Mouse (Mus musculus): Measurements from ENCODE around the gene Ajuba. TPM values are rescaled to one million over a fixed set of nuclear protein-coding genes. Genes with fewer than 3 reads are reported as not detected.

The Ajuba gene
- polyA plus RNA-seq, 1 experiment from 2014 or later = 0.33 TPM

- Histone ChIP-seq H3K4me3 (ENCODE audit: inconsistent target) (no peak overlapping the region), H3K79me2 (ENCODE audit: inconsistent target) (no peaks in the 10 kb centered on the region), H3K27ac (no peak overlapping the region), H3K36me3 (ENCODE audit: inconsistent target) (no peaks in the 10 kb centered on the region)
- WGBS (ENCODE audit: missing documents) = 100% methylated on average over 1 of the region's 2 CpGs
Measured at GRCm38 (mm10) chr14:54538580-54538979, 38.8 kb downstream of the Ajuba start.

- no peaks in the 10 kb centered on the region for H3K79me2 ChIP-seq (ENCODE audit: inconsistent target)
- H3K4me3 ChIP-seq (ENCODE audit: inconsistent target) = no peak overlapping the region
- H3K36me3 ChIP-seq (ENCODE audit: inconsistent target) = no peaks in the 10 kb centered on the region
- 17% methylated on average over 17 of the region's 17 CpGs for WGBS (ENCODE audit: missing documents)
- H3K27ac ChIP-seq = no peak overlapping the region
Measured at GRCm38 (mm10) chr14:54528446-54529111, 48.8 kb downstream of the Ajuba start.

GRCm38 (mm10) chr14:54528007-54528393, 49.4 kb downstream of the Ajuba start:
- no peaks in the 10 kb centered on the region for H3K36me3 ChIP-seq (ENCODE audit: inconsistent target)
- no peak overlapping the region for H3K4me3 ChIP-seq (ENCODE audit: inconsistent target)
- no peaks in the 10 kb centered on the region for H3K79me2 ChIP-seq (ENCODE audit: inconsistent target)
- WGBS (ENCODE audit: missing documents) = 25% methylated on average over 5 of the region's 5 CpGs
- H3K27ac ChIP-seq = no peak overlapping the region

- Histone ChIP-seq H3K79me2 (ENCODE audit: inconsistent target) (no peaks in the 10 kb centered on the region), H3K27ac (no peak overlapping the region), H3K36me3 (ENCODE audit: inconsistent target) (no peaks in the 10 kb centered on the region), H3K4me3 (ENCODE audit: inconsistent target) (no peak overlapping the region)
- 9% methylated on average over 18 of the region's 18 CpGs for WGBS (ENCODE audit: missing documents)
Measured at GRCm38 (mm10) chr14:54527227-54528006, 49.9 kb downstream of the Ajuba start.

DNA sequence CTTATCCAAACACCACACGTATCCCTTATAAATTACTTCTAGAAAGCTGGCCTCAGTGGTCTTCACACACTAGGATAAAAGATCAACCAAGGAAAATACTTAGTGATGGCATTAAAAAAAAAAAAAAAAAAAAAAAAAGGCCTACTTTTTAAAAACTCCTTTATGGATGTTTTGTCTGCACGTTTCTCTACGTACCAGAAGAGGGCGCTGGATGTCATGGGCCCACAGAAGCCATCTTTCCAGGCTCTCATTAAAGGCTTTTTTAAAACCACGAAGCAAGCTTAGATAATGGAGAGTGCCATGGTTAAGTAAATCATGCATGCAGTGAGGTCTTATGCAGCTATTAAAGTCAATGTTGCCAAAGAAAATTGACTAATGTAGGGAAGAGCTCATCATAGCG, 53.8 kb downstream of the Ajuba start:
- H3K36me3 ChIP-seq (ENCODE audit: inconsistent target) = no peaks in the 10 kb centered on the region
- no peak overlapping the region for H3K4me3 ChIP-seq (ENCODE audit: inconsistent target)
- H3K27ac ChIP-seq = no peak overlapping the region
- H3K79me2 ChIP-seq (ENCODE audit: inconsistent target) = no peaks in the 10 kb centered on the region
- WGBS (ENCODE audit: missing documents) = 53% methylated on average over 6 of the region's 6 CpGs

Other genes starting within 250 kb of the Ajuba start
- 29.2 to 46.0 TPM (median 33.9 TPM) in 3 replicates for gene Oxa1l, start 216.7 kb downstream of the Ajuba start, polyA plus RNA-seq (2018)
- gene Slc7a7, start 159.8 kb downstream of the Ajuba start, polyA plus RNA-seq (2018) = 39.3 to 48.7 TPM (median 48.3 TPM) in 3 replicates
- 40.3 to 199 TPM (median 94.6 TPM) in 3 replicates for gene Mrpl52, start 150.6 kb downstream of the Ajuba start, polyA plus RNA-seq (2018)
- gene Mmp14, start 145.9 kb downstream of the Ajuba start, polyA plus RNA-seq (2018) = 19.5 to 30.7 TPM (median 25.0 TPM) in 3 replicates
- 48.6 to 72.9 TPM (median 53.7 TPM) in 3 replicates for gene Lrp10, start 113.4 kb downstream of the Ajuba start, polyA plus RNA-seq (2018)
- not detected in 3 replicates for gene Rem2, start 101.5 kb downstream of the Ajuba start, polyA plus RNA-seq (2018)
- gene Prmt5, start 60.0 kb downstream of the Ajuba start, polyA plus RNA-seq (2018) = 13.8 to 37.2 TPM (median 33.4 TPM) in 3 replicates
- 12.0 to 20.7 TPM (median 13.2 TPM) in 3 replicates for gene Haus4, start 22.9 kb downstream of the Ajuba start, polyA plus RNA-seq (2018)
- gene 4931414P19Rik, start 28.4 kb upstream of the Ajuba start, polyA plus RNA-seq (2018) = 3.5 to 3.9 TPM (median 3.7 TPM) in 3 replicates
- gene Psmb5, start 40.5 kb upstream of the Ajuba start, polyA plus RNA-seq (2018) = 32.9 to 235 TPM (median 122 TPM) in 3 replicates
- gene Psmb11, start 43.9 kb upstream of the Ajuba start, polyA plus RNA-seq (2018) = not detected in 3 replicates
- gene Gm17606, start 63.4 kb upstream of the Ajuba start, polyA plus RNA-seq (2018) = not detected in 3 replicates
- gene Cdh24, start 63.8 kb upstream of the Ajuba start, polyA plus RNA-seq (2018) = 0.06 to 0.11 TPM in 2 of 3 replicates, not detected in the other
- gene 1700123O20Rik, start 108.7 kb upstream of the Ajuba start, polyA plus RNA-seq (2018) = 23.0 to 29.4 TPM (median 23.7 TPM) in 3 replicates
- 92.8 to 195 TPM (median 119 TPM) in 3 replicates for gene Acin1, start 109.4 kb upstream of the Ajuba start, polyA plus RNA-seq (2018)
- not detected in 3 replicates for gene Gm29776, start 121.3 kb upstream of the Ajuba start, polyA plus RNA-seq (2018)
- 0.42 to 0.85 TPM in 2 of 3 replicates, not detected in the other for gene Cebpe, start 134.6 kb upstream of the Ajuba start, polyA plus RNA-seq (2018)
- gene Slc7a8, start 204.4 kb upstream of the Ajuba start, polyA plus RNA-seq (2018) = 62.3 to 349 TPM (median 87.2 TPM) in 3 replicates
- not detected in 3 replicates for gene Rnf212b, start 236.6 kb upstream of the Ajuba start, polyA plus RNA-seq (2018)